Mouse (Mus musculus) forebrain, embryonic 10.5 days (tissue): ENCODE measurements at regions not wholly inside any gene's neighbourhood (a gene's known extent, or its start where the extent isn't known, plus 50 kb on each side); places are given as distances from the start of the nearest gene placed in this dataset.
A peak's percentile ranks its signal among the peaks of the same experiment; 100 is the strongest.

Experiments used
- DNase-seq: peaks from one replicate; pipeline ENCODE4 v3.0.0-alpha.2; 2017; ENCODE audit warnings: low spot score; ENCODE audit errors: extremely low spot score
- H3K27ac ChIP-seq: fragments of 300-500 bp; sonication (generic); 2 replicates; pipeline ENCODE4 v1.5.1; 2016; ENCODE audit warnings: mild to moderate bottlenecking
- H3K27me3 ChIP-seq: fragments of 300-500 bp; sonication (generic); 2 replicates; pipeline ENCODE4 v1.6.1; 2016; ENCODE audit warnings: mild to moderate bottlenecking; ENCODE audit not compliant: poor library complexity, severe bottlenecking
- H3K36me3 ChIP-seq: fragments of 300-500 bp; sonication (generic); replicated peaks from 2 replicates; pipeline ENCODE4 v1.6.1; 2016; ENCODE audit warnings: mild to moderate bottlenecking, moderate library complexity
- H3K4me1 ChIP-seq: fragments of 300-500 bp; sonication (generic); 2 replicates; pipeline ENCODE4 v1.6.1; 2016
- H3K4me3 ChIP-seq: fragments of 300-500 bp; sonication (generic); 2 replicates; pipeline ENCODE4 v1.5.1; 2016; ENCODE audit warnings: mild to moderate bottlenecking, moderate library complexity
- H3K9me3 ChIP-seq: fragments of 300-500 bp; sonication (generic); 2 replicates; pipeline ENCODE4 v1.6.1; 2016; ENCODE audit warnings: mild to moderate bottlenecking, moderate library complexity
- WGBS: fragments of 180-500 bp; shearing (Covaris S2); methylation state at CpG from one replicate; pipeline ENCODE4 v1.1.7; 2016; 5-methylcytosine and 5-hydroxymethylcytosine counted together

GRCm38 (mm10) chr16:93368824-93369765, 234.8 kb downstream of the Setd4 start:
- Histone ChIP-seq H3K27me3 (no peaks in the 10 kb centered on the region), H3K36me3 (no peaks in the 10 kb centered on the region), H3K27ac (no peak overlapping the region), H3K4me1 (peaks cover 11% of the 10 kb centered on the region), H3K4me3 (no peak overlapping the region), H3K9me3 (no peaks in the 10 kb centered on the region)
- WGBS = 76% methylated on average over 21 of the region's 21 CpGs
- DNase-seq = no peak

GRCm38 (mm10) chr16:93367995-93368394, 235.9 kb downstream of the Setd4 start:
- no peak overlapping the region for H3K27ac ChIP-seq
- H3K4me3 ChIP-seq = no peak overlapping the region
- H3K9me3 ChIP-seq = no peaks in the 10 kb centered on the region
- WGBS = 94% methylated on average over 6 of the region's 6 CpGs
- peaks cover 11% of the 10 kb centered on the region for H3K4me1 ChIP-seq
- DNase-seq = no peak
- H3K36me3 ChIP-seq = no peaks in the 10 kb centered on the region
- H3K27me3 ChIP-seq = no peaks in the 10 kb centered on the region

GRCm38 (mm10) chr16:93367246-93367805, 236.5 kb downstream of the Setd4 start:
- 95% methylated on average over 8 of the region's 8 CpGs for WGBS
- no peaks in the 10 kb centered on the region for H3K36me3 ChIP-seq
- no peak for DNase-seq
- H3K4me3 ChIP-seq = no peak overlapping the region
- H3K27me3 ChIP-seq = no peaks in the 10 kb centered on the region
- H3K27ac ChIP-seq = no peak overlapping the region
- H3K4me1 ChIP-seq = peaks cover 11% of the 10 kb centered on the region
- no peaks in the 10 kb centered on the region for H3K9me3 ChIP-seq

- Histone ChIP-seq H3K27me3 (no peaks in the 10 kb centered on the region), H3K4me1 (peaks cover 7% of the 10 kb centered on the region; the same call in 1 of the 2 replicates), H3K4me3 (no peak overlapping the region), H3K9me3 (no peaks in the 10 kb centered on the region), H3K36me3 (no peaks in the 10 kb centered on the region), H3K27ac (peak overlapping the region; percentile 51; the same call in 1 of the 2 replicates)
- DNase-seq = no peak
- WGBS = 78% methylated on average over 5 of the region's 5 CpGs
Measured at GRCm38 (mm10) chr16:93366383-93366941, 237.4 kb downstream of the Setd4 start.

- Histone ChIP-seq H3K27me3 (no peaks in the 10 kb centered on the region), H3K4me1 (peaks cover 7% of the 10 kb centered on the region; the same call in 1 of the 2 replicates), H3K9me3 (no peaks in the 10 kb centered on the region), H3K4me3 (no peak overlapping the region), H3K36me3 (no peaks in the 10 kb centered on the region), H3K27ac (no peak overlapping the region)
- WGBS = 82% methylated on average over 3 of the region's 3 CpGs
- no peak for DNase-seq
Measured at GRCm38 (mm10) chr16:93365236-93365951, 238.5 kb downstream of the Setd4 start.

- Histone ChIP-seq H3K27ac (no peak overlapping the region), H3K27me3 (no peaks in the 10 kb centered on the region), H3K4me3 (no peak overlapping the region), H3K4me1 (0 out of 2 replicates have a peak, but pooled peaks cover 2% of the 10 kb centered on the region), H3K9me3 (no peaks in the 10 kb centered on the region), H3K36me3 (no peaks in the 10 kb centered on the region)
- 93% methylated on average over 8 of the region's 8 CpGs for WGBS
- DNase-seq = no peak
Measured at GRCm38 (mm10) chr16:93359772-93360171, 244.1 kb downstream of the Setd4 start.

- no peaks in the 10 kb centered on the region for H3K9me3 ChIP-seq
- H3K36me3 ChIP-seq = no peaks in the 10 kb centered on the region
- DNase-seq = no peak
- H3K27me3 ChIP-seq = no peaks in the 10 kb centered on the region
- 0 out of 2 replicates have a peak, but pooled peaks cover 2% of the 10 kb centered on the region for H3K4me1 ChIP-seq
- no peak overlapping the region for H3K4me3 ChIP-seq
- 92% methylated on average over 6 of the region's 6 CpGs for WGBS
- H3K27ac ChIP-seq = no peak overlapping the region
Measured at GRCm38 (mm10) chr16:93358613-93359012, 245.2 kb downstream of the Setd4 start.

GRCm38 (mm10) chr16:93358166-93358565, 245.7 kb downstream of the Setd4 start:
- Histone ChIP-seq H3K4me3 (no peak overlapping the region), H3K27me3 (no peaks in the 10 kb centered on the region), H3K4me1 (0 out of 2 replicates have a peak, but pooled peaks cover 2% of the 10 kb centered on the region), H3K36me3 (no peaks in the 10 kb centered on the region), H3K27ac (no peak overlapping the region), H3K9me3 (no peaks in the 10 kb centered on the region)
- 94% methylated on average over 4 of the region's 4 CpGs for WGBS
- DNase-seq = no peak

GRCm38 (mm10) chr16:93355204-93355899, 248.5 kb downstream of the Setd4 start:
- H3K4me3 ChIP-seq = no peak overlapping the region
- 89% methylated on average over 11 of the region's 11 CpGs for WGBS
- H3K27ac ChIP-seq = no peak overlapping the region
- no peak for DNase-seq
- no peaks in the 10 kb centered on the region for H3K36me3 ChIP-seq
- no peaks in the 10 kb centered on the region for H3K27me3 ChIP-seq
- H3K9me3 ChIP-seq = no peaks in the 10 kb centered on the region
- H3K4me1 ChIP-seq = 0 out of 2 replicates have a peak, but pooled peaks cover 2% of the 10 kb centered on the region

- H3K27ac ChIP-seq = no peak overlapping the region
- H3K9me3 ChIP-seq = no peaks in the 10 kb centered on the region
- WGBS = 85% methylated on average over 6 of the region's 6 CpGs
- 0 out of 2 replicates have a peak, but pooled peaks cover 2% of the 10 kb centered on the region for H3K4me1 ChIP-seq
- no peak for DNase-seq
- H3K36me3 ChIP-seq = no peaks in the 10 kb centered on the region
- no peaks in the 10 kb centered on the region for H3K27me3 ChIP-seq
- no peak overlapping the region for H3K4me3 ChIP-seq
Measured at GRCm38 (mm10) chr16:93353971-93354370, 249.9 kb downstream of the Setd4 start.

- H3K27me3 ChIP-seq = no peaks in the 10 kb centered on the region
- WGBS = 87% methylated on average over 5 of the region's 5 CpGs
Measured at GRCm38 (mm10) chr16:93344555-93344954, 259.3 kb downstream of the Setd4 start.

GRCm38 (mm10) chr16:93342701-93343100, 261.2 kb downstream of the Setd4 start:
- no peak for DNase-seq
- no peaks in the 10 kb centered on the region for H3K27me3 ChIP-seq
- 91% methylated on average over 2 of the region's 2 CpGs for WGBS
- no peaks in the 10 kb centered on the region for H3K36me3 ChIP-seq
- no peaks in the 10 kb centered on the region; the same call in 1 of the 2 replicates for H3K4me1 ChIP-seq
- H3K27ac ChIP-seq = no peak overlapping the region
- H3K4me3 ChIP-seq = no peak overlapping the region
- no peaks in the 10 kb centered on the region for H3K9me3 ChIP-seq

More at GRCm38 (mm10) chr16:93344555-93344954, 259.3 kb downstream of the Setd4 start:
- no peak overlapping the region for H3K4me3 ChIP-seq
- no peaks in the 10 kb centered on the region; the same call in 1 of the 2 replicates for H3K4me1 ChIP-seq
- H3K36me3 ChIP-seq = no peaks in the 10 kb centered on the region
- H3K9me3 ChIP-seq = no peaks in the 10 kb centered on the region
- no peak for DNase-seq
- no peak overlapping the region for H3K27ac ChIP-seq
